Mouse (Mus musculus) heart, embryonic 12.5 days (tissue): ENCODE measurements around the gene Cdca8. TPM values are rescaled to one million over a fixed set of nuclear protein-coding genes. Genes with fewer than 3 reads are reported as not detected.

Source experiments
- polyA plus RNA-seq: library from polyadenylated mRNA; unstranded; fragments of >200 nt; fragmentation: Nextera tagmentation; extraction: Ambion mirVana; gene quantifications from 2 replicates; pipeline ENCODE4 v1.2.1, GENCODE M21; 2016

Cdca8 gene
- polyA plus RNA-seq, 1 experiment from 2014 or later = 134 TPM

Other genes with a start within 250 kb of the Cdca8 start
- gene Utp11, start 245.7 kb downstream of the Cdca8 start, polyA plus RNA-seq = 58.4 and 61.5 TPM in 2 replicates
- 6.2 TPM in 2 replicates for gene Fhl3, start 238.6 kb downstream of the Cdca8 start, polyA plus RNA-seq
- gene Sf3a3, start 224.5 kb downstream of the Cdca8 start, polyA plus RNA-seq = 100.0 and 100 TPM in 2 replicates
- gene Inpp5b, start 197.5 kb downstream of the Cdca8 start, polyA plus RNA-seq = 17.3 and 20.2 TPM in 2 replicates
- 9.8 and 11.6 TPM in 2 replicates for gene Mtf1, start 137.2 kb downstream of the Cdca8 start, polyA plus RNA-seq
- gene Yrdc, start 88.6 kb downstream of the Cdca8 start, polyA plus RNA-seq = 24.4 and 26.0 TPM in 2 replicates
- 51.6 and 54.2 TPM in 2 replicates for gene 1110065P20Rik, start 88.1 kb downstream of the Cdca8 start, polyA plus RNA-seq
- gene Maneal, start 77.1 kb downstream of the Cdca8 start, polyA plus RNA-seq = 0.06 and 0.14 TPM in 2 replicates
- gene Epha10, start 58.4 kb downstream of the Cdca8 start, polyA plus RNA-seq = not detected in 2 replicates
- 9.9 and 10.4 TPM in 2 replicates for gene 9930104L06Rik, start 2.3 kb downstream of the Cdca8 start, polyA plus RNA-seq
- gene Rspo1, start 47.1 kb upstream of the Cdca8 start, polyA plus RNA-seq = 7.0 and 7.4 TPM in 2 replicates
- gene Gnl2, start 77.3 kb upstream of the Cdca8 start, polyA plus RNA-seq = 66.0 and 67.3 TPM in 2 replicates
- gene Dnali1, start 126.4 kb upstream of the Cdca8 start, polyA plus RNA-seq = 0.17 and 0.18 TPM in 2 replicates
- 20.6 and 22.6 TPM in 2 replicates for gene Snip1, start 127.4 kb upstream of the Cdca8 start, polyA plus RNA-seq
- gene Meaf6, start 145.8 kb upstream of the Cdca8 start, polyA plus RNA-seq = 48.7 and 53.3 TPM in 2 replicates
- gene Zc3h12a, start 188.5 kb upstream of the Cdca8 start, polyA plus RNA-seq = 0.80 and 1.3 TPM in 2 replicates